Mouse (Mus musculus) yolk sac, embryonic 10.5 days (tissue): ENCODE measurements around the gene Zfp616.

Experiments used
- DNase-seq: peaks from one replicate; pipeline ENCODE4 v3.0.0-alpha.2; 2017; ENCODE audit warnings: low spot score

Gene Zfp616

DNA sequence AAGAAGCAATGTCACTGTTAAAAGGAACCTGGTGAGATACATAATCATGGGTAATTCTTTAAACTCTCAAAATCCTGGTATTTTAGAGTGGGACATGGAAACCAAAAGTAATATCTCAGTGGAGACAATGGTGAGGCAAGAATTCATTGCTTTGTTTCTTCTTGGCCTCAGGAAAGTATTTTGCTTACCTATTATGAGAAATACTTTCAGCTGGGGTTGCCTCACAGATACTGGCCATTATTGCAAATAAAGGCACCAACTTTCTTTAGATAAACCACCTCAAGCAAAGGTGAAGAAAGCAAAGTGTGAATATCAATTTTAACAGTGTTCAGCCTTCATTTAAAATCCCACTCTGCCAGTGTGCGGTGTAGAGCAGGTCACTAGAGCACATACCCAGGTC lies at the start of gene Zfp616:
Gene Zfp616, plus strand, starts transcription at position 301 of the 400 bp plus-strand sequence.
- DNase-seq: no peak

DNA sequence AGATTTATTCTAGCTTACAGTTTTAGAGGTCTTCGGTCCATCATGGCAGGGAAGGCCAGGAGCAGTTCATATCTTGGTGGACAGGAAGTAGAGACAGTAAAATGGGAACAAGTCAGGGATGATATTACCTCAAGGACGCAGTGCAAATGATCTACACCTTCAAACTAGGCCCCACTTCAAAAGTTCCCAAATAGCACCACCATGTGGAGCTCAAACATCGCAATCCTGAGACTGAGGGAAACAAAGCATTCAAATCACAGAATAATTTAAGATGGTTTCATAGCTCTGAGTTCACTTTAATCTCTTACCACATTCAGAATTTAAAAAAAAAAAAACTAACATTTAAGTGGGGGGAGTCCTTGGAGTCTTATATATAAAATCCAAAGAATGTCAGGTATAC lies 18.4 kb upstream of the Zfp616 start:
- no peak for DNase-seq

DNA sequence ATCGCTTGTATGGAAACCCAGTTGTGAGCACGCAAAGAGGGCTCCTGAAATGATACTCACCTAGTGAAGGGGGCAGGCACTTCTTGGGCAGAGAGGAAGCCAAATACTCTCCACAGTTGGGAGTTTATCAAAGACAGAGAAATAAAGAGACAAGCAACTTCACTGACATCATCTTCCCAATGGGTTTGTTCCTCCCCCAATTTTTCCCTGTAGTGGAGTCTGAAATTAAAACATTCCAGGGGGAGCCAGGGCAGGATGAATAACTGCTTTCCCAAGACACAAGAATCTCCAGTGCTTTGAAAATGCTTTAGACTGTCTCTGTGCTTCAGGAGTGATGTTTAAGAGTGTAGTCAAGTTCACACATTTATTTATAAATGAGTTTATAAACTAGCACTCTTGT lies 13.3 kb upstream of the Zfp616 start, which contains the start of the genes Olfr139 and Olfr399:
Gene Olfr139, minus strand, starts transcription at position 101 of the 400 bp plus-strand sequence.
Gene Olfr399, minus strand, starts transcription at position 165 of the 400 bp plus-strand sequence.
- DNase-seq: no peak

DNA sequence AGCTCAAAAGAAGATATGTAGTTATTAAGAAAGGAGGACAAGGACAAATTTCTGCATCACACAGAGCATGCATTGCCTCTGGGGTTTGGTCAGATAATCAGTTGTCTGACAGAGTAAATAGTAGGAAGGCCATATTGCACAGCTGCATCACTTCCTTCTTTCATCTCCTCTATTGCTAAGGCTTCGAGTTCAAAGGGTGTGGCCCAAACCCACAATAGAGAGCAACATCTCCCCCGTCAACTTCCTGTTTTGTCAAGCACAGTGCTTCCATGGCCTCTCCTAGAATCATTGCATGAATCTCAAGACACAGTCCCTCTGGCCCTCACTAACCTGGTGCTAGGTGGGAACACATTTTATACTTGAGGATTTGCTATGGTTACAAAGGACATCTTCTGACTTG lies 31.0 kb downstream of the Zfp616 start:
- DNase-seq: no peak

DNA sequence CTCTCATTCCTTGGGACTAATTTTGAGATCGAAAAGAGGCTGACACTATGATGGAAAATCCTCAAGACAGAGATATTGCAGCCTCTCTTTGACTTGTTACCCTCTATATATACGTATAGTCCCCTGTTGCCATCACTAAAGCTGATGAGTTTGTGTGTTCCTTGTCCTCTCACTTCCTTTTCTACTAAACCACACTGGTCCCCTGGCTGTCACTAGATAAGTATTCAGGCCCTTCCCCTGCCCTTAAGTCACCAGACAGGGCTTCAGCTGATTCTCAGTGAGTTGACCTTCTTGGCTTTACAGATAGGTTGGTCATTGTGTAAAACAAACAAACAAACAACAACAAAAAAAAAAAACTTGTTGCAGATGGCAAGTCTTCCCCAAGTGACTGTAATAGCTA lies 31.8 kb downstream of the Zfp616 start:
- DNase-seq: no peak

DNA sequence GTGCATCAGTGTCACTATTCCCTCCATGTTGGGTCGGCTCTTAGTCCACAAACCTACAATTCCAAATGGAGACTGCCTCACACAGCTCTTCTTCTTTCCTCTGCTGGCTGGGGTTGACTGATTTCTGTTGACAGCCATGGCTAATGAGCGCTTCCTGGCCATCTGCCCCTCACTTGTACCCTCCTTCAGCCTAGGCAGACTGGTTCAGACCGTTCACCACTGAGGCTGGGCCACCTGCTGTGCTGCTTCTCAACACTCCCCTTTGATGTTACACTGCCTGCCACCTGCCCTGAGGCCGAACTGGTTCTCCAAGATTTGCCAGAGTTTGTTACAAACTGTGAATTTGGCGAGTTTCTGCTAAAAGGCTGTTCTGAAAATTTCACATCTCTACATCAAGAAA lies 35.3 kb downstream of the Zfp616 start:
- DNase-seq: no peak

DNA sequence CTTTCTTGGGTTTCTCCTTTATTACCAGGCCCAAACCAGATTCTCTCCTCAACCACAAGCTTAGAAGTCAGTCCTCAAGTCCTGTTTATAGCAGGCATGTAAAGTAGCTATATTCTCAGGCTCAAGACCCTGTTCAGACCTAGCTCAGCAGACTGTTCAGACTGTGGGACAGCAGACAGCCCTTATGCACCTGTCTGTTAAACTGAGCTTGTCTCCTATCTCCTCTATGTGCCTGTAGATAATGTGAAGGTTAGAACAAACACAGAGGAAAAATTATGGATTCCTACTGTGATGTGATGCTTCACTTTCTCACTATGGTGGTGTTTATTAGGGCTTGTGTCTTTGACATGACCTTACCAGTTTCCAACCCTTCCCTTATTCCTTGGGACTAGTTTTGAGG lies 43.7 kb downstream of the Zfp616 start, which contains the start of gene Olfr401:
Gene Olfr401, plus strand, starts transcription at position 301 of the 400 bp plus-strand sequence.
- DNase-seq: no peak
